ENCODE assay signal across 8 mouse cellular contexts in the genomic region with DNA sequence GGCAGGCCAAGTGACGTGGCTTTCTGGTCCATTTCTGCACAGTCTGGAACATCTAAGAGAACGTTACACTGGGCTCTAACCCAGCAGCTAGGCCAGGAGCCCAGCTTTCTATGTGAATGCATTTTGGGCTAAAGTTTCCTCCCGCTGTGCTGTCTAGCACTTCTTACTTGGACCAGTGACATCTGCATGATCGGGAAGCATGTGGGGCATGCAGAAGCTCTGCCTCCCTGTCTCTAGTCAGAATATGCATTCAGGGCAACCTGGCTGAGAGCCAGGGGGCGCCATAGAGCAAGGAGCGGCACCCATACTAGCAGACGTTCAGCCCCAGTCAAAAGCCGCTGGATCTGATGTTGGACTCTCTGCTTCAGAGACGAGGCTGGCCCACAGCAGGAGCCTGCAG.
DNase-seq lines count a peak whose midpoint lies in the region; ATAC-seq and TF ChIP-seq lines count a peak whose summit lies in the region.

No protein-coding gene starts in this region.

- peaks cover 42% of the 10 kb centered on the region for H3K4me1 ChIP-seq in forebrain, embryonic 13.5 days
- no peaks in the 10 kb centered on the region for H3K4me1 ChIP-seq in intestine, postnatal 0 days (replicated peaks; ENCODE audit: control insufficient read depth, insufficient read depth, low read length)
- H3K4me1 ChIP-seq in lung, adult 2 months (ENCODE audit: control insufficient read depth, insufficient read depth, low read length), result no peaks in the 10 kb centered on the region

- H3K4me2 ChIP-seq in forebrain, embryonic 13.5 days, result no peak overlapping the region
- H3K4me2 ChIP-seq in intestine, postnatal 0 days (replicated peaks; ENCODE audit: low read depth), result 0 out of 2 replicates have a peak overlapping the region, but pooled peaks have one; percentile 18

- H3K4me3 ChIP-seq in forebrain, embryonic 13.5 days, result no peak overlapping the region
- no peak overlapping the region for H3K4me3 ChIP-seq in intestine, postnatal 0 days (ENCODE audit: low read depth, low read length)
- no peak overlapping the region for H3K4me3 ChIP-seq in lung, adult 2 months (replicated peaks; ENCODE audit: extremely low read depth, low read depth, low read length)

- peak; percentile 28; the same call in 1 of the 2 replicates for ATAC-seq in forebrain, embryonic 13.5 days
- no peak for ATAC-seq in intestine, postnatal 0 days

- H3K9ac ChIP-seq in forebrain, embryonic 13.5 days, result no peak overlapping the region
- no peak overlapping the region for H3K9ac ChIP-seq in intestine, postnatal 0 days (ENCODE audit: low read depth, low read length)

- no peaks in the 10 kb centered on the region for H3K9me3 ChIP-seq in forebrain, embryonic 13.5 days (replicated peaks)
- H3K9me3 ChIP-seq in intestine, postnatal 0 days (ENCODE audit: control insufficient read depth), result no peaks in the 10 kb centered on the region

- no peak for TF ChIP-seq POLR2A in lung, adult 2 months (IDR thresholded peaks at IDR 0.05; ENCODE audit: borderline replicate concordance, extremely low read depth, low read depth, low read length)

- no peaks in the 10 kb centered on the region for H3K36me3 ChIP-seq in forebrain, embryonic 13.5 days (ENCODE audit: poor library complexity, severe bottlenecking)
- H3K36me3 ChIP-seq in intestine, postnatal 0 days (ENCODE audit: control insufficient read depth, insufficient read depth), result no peaks in the 10 kb centered on the region

- DNase-seq in urinary bladder, postnatal 14 days (ENCODE audit: low spot score), result peak; percentile 44
- no peak for DNase-seq in urinary bladder, postnatal 4 days (ENCODE audit: low spot score in 2 of 2)
- DNase-seq in brain, embryonic 18.5 days (ENCODE audit: low read depth, low spot score), result peak; percentile 40
- DNase-seq in lung, adult 2 months, result peak; percentile 56
- DNase-seq in retina, embryonic 14.5 days (ENCODE audit: low spot score), result peak; percentile 71
- DNase-seq in yolk sac, embryonic 10.5 days (ENCODE audit: low spot score), result peak; percentile 31

- H3K27me3 ChIP-seq in forebrain, embryonic 13.5 days, result no peaks in the 10 kb centered on the region
- H3K27me3 ChIP-seq in intestine, postnatal 0 days (replicated peaks; ENCODE audit: control insufficient read depth, insufficient read depth, low read length), result no peaks in the 10 kb centered on the region

- peak; percentile 80 for TF ChIP-seq CTCF in intestine, postnatal 0 days (IDR thresholded peaks at IDR 0.05; ENCODE audit: low read depth)
- TF ChIP-seq CTCF in lung, adult 2 months (IDR thresholded peaks at IDR 0.05; ENCODE audit: insufficient read depth, low read length), result peak; percentile 62

- WGBS in forebrain, embryonic 13.5 days, result 35% methylated on average over 9 of the region's 9 CpGs
- WGBS in intestine, postnatal 0 days, result 43% methylated on average over 9 of the region's 9 CpGs
- WGBS in lung, adult 2 months, result 33% methylated on average over 9 of the region's 9 CpGs

- peak overlapping the region; percentile 64 for H3K27ac ChIP-seq in forebrain, embryonic 13.5 days
- H3K27ac ChIP-seq in intestine, postnatal 0 days (ENCODE audit: low read depth, low read length), result no peak overlapping the region

Comparison
In these comparisons a context has a peak if more than half of its experiments do, and no peak if none do; other contexts are left out.
1. DNase-seq: peak in urinary bladder, postnatal 14 days (single experiment), brain, embryonic 18.5 days (single experiment), lung, adult 2 months (single experiment), retina, embryonic 14.5 days (single experiment) and yolk sac, embryonic 10.5 days (single experiment); none in urinary bladder, postnatal 4 days (0 of 2).